8 mouse cellular contexts compared by ENCODE assay signal in the genomic region with DNA sequence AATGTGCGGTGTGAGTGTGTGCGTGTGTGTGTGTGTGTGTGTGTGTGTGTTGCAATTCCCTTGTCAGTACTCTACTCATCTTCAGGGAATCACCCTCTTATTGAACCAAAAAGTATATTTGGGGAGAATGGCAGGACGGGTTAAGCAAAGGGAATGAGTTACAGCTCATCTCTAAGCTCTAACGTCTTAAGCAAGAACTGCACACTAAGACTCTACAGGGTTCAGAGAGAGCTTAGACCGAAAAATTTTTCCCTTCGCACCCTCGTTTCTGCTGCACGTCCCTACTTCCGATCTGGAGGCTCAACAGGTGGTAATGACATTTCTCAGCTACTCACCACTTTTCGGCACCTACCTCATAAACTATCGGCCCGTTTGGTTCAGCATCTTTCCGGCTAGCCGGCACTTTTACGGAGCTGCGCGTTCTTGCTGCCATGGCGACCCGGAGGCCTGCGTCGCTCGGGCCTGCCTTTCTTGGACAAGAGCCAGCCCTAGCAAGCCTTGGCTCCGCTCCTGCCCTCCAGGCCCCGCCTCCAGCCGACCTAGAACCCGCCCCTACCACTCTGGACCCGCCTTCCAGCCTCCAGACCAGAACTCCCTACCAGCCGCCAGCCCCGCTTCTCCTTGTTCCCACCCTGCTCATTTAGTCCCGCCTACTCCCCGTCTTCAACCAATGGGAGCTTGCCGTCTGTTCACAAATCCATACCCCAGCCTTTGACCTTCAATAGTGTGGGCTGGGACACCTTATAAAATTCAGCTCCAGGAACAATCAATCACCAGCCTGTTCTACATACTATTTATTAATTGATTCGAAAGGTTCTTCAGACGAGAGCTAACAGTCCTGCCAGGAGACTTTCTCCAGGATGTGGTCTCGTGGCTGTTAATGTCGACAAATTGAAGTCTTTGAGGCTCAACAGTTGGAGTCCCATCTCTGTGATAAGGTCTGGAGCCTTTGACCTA. TPM values are rescaled to one million over a fixed set of nuclear protein-coding genes. Genes with fewer than 3 reads are reported as not detected.
DNase-seq lines count a peak whose midpoint lies in the region; ATAC-seq and TF ChIP-seq lines count a peak whose summit lies in the region.

Gene Dixdc1, minus strand, starts transcription at position 604 of the 957 bp plus-strand sequence.

- ATAC-seq in forebrain, embryonic 11.5 days (replicated peaks; ENCODE audit: low FRiP score), result peak; percentile 99
- ATAC-seq in heart, embryonic 16.5 days (replicated peaks; ENCODE audit: extremely low read depth, insufficient read depth, low FRiP score), result peak; percentile 99
- peak; percentile 97 for ATAC-seq in liver, embryonic 14.5 days (ENCODE audit: insufficient read depth)
- ATAC-seq in neural tube, embryonic 12.5 days (ENCODE audit: low FRiP score, low read depth), result peak; percentile 93
- ATAC-seq in stomach, postnatal 0 days (ENCODE audit: low FRiP score, low TSS enrichment), result peak; percentile 98

- H3K36me3 ChIP-seq in forebrain, embryonic 11.5 days (ENCODE audit: control insufficient read depth, insufficient read depth, low read length), result no peaks in the 10 kb centered on the region
- no peaks in the 10 kb centered on the region for H3K36me3 ChIP-seq in heart, embryonic 16.5 days (ENCODE audit: control insufficient read depth, insufficient read depth)
- no peaks in the 10 kb centered on the region for H3K36me3 ChIP-seq in liver, embryonic 14.5 days (replicated peaks; ENCODE audit: control insufficient read depth, insufficient read depth, low read depth)
- no peaks in the 10 kb centered on the region for H3K36me3 ChIP-seq in neural tube, embryonic 12.5 days
- no peaks in the 10 kb centered on the region for H3K36me3 ChIP-seq in stomach, postnatal 0 days (ENCODE audit: control insufficient read depth, insufficient read depth, low read length)

- H3K4me1 ChIP-seq in forebrain, embryonic 11.5 days (replicated peaks; ENCODE audit: control insufficient read depth, insufficient read depth, low read length), result 0 out of 2 replicates have a peak, but pooled peaks cover 2% of the 10 kb centered on the region
- peaks cover 18% of the 10 kb centered on the region for H3K4me1 ChIP-seq in heart, embryonic 16.5 days (ENCODE audit: control insufficient read depth, insufficient read depth, low read length)
- H3K4me1 ChIP-seq in liver, embryonic 14.5 days (replicated peaks; ENCODE audit: control insufficient read depth in 2 of 2, insufficient read depth in 2 of 2, low read length in 1 of 2), result peaks cover 4 to 5% of the 10 kb centered on the region in 2 experiments; a peak in 1 of 4 replicates
- peaks cover 11% of the 10 kb centered on the region for H3K4me1 ChIP-seq in neural tube, embryonic 12.5 days
- no peaks in the 10 kb centered on the region for H3K4me1 ChIP-seq in stomach, postnatal 0 days (replicated peaks; ENCODE audit: control insufficient read depth, insufficient read depth)

- TF ChIP-seq EP300 in liver, embryonic 14.5 days (IDR thresholded peaks at IDR 0.05; ENCODE audit: low read depth), result no peak
- TF ChIP-seq EP300 in stomach, postnatal 0 days (optimal IDR thresholded peaks at IDR 0.05), result no peak

- H3K4me3 ChIP-seq in forebrain, embryonic 11.5 days (ENCODE audit: low read depth, low read length), result peak within 1 kb of the TSS; percentile 29
- H3K4me3 ChIP-seq in heart, embryonic 16.5 days (ENCODE audit: low read length), result peak within 1 kb of the TSS; percentile 52
- peak within 1 kb of the TSS; percentile 34 to 35 for H3K4me3 ChIP-seq in liver, embryonic 14.5 days (ENCODE audit: insufficient read depth in 1 of 2, low read depth in 2 of 2, low read length in 2 of 2)
- H3K4me3 ChIP-seq in neural tube, embryonic 12.5 days, result peak within 1 kb of the TSS; percentile 27
- H3K4me3 ChIP-seq in stomach, postnatal 0 days (ENCODE audit: low read depth, low read length), result no peak within 1 kb of the TSS

- TF ChIP-seq CTCF in liver, embryonic 14.5 days (IDR thresholded peaks at IDR 0.05; ENCODE audit: low read depth), result no peak
- TF ChIP-seq CTCF in stomach, postnatal 0 days (IDR thresholded peaks at IDR 0.05; ENCODE audit: low read depth), result 0 out of 2 replicates have a peak, but pooled peaks have one; percentile 1

- peak within 1 kb of the TSS; percentile 71 for H3K4me2 ChIP-seq in forebrain, embryonic 11.5 days (ENCODE audit: low read depth, low read length, severe bottlenecking)
- peak within 1 kb of the TSS; percentile 74 for H3K4me2 ChIP-seq in heart, embryonic 16.5 days (ENCODE audit: low read depth, low read length)
- peak within 1 kb of the TSS; percentile 57 for H3K4me2 ChIP-seq in liver, embryonic 14.5 days (ENCODE audit: low read depth)
- peak within 1 kb of the TSS; percentile 61 for H3K4me2 ChIP-seq in neural tube, embryonic 12.5 days (replicated peaks)
- peak within 1 kb of the TSS; percentile 52 for H3K4me2 ChIP-seq in stomach, postnatal 0 days (replicated peaks; ENCODE audit: low read depth)

- H3K9me3 ChIP-seq in forebrain, embryonic 11.5 days (ENCODE audit: control insufficient read depth, low read length), result no peaks in the 10 kb centered on the region
- H3K9me3 ChIP-seq in heart, embryonic 16.5 days (replicated peaks; ENCODE audit: control insufficient read depth, low read length), result no peaks in the 10 kb centered on the region
- H3K9me3 ChIP-seq in liver, embryonic 14.5 days (ENCODE audit: control insufficient read depth, low read length), result no peaks in the 10 kb centered on the region
- no peaks in the 10 kb centered on the region for H3K9me3 ChIP-seq in neural tube, embryonic 12.5 days
- H3K9me3 ChIP-seq in stomach, postnatal 0 days (ENCODE audit: control insufficient read depth, low read length), result no peaks in the 10 kb centered on the region

- 15% methylated on average over 36 of the region's 36 CpGs for WGBS in forebrain, embryonic 11.5 days
- 10% methylated on average over 36 of the region's 36 CpGs for WGBS in heart, embryonic 16.5 days
- 9% methylated on average over 36 of the region's 36 CpGs for WGBS in liver, embryonic 14.5 days (ENCODE audit: insufficient replicate concordance)
- WGBS in neural tube, embryonic 12.5 days, result 16% methylated on average over 36 of the region's 36 CpGs
- 10% methylated on average over 36 of the region's 36 CpGs for WGBS in stomach, postnatal 0 days

- no peak within 1 kb of the TSS; the same call in 1 of the 2 replicates for H3K9ac ChIP-seq in forebrain, embryonic 11.5 days (ENCODE audit: low read length)
- H3K9ac ChIP-seq in heart, embryonic 16.5 days (ENCODE audit: low read length), result no peak within 1 kb of the TSS
- no peak within 1 kb of the TSS for H3K9ac ChIP-seq in liver, embryonic 14.5 days (replicated peaks)
- H3K9ac ChIP-seq in neural tube, embryonic 12.5 days, result no peak within 1 kb of the TSS
- no peak within 1 kb of the TSS for H3K9ac ChIP-seq in stomach, postnatal 0 days (ENCODE audit: low read length)

- peak; percentile 60 to 76 for DNase-seq in CD8-positive naive resting alpha-beta T cell, adult 2 months (ENCODE audit: low read depth in 2 of 2, low spot score in 2 of 2)
- DNase-seq in c-Kit-positive CD71-positive TER-119-negative erythroid progenitor cells, embryonic 14.5 days (ENCODE audit: low read depth), result peak; percentile 83
- peak; percentile 96 for DNase-seq in forebrain, embryonic 11.5 days (ENCODE audit: low spot score)
- peak; percentile 95 to 96 for DNase-seq in kidney, postnatal 36 days
- peak; percentile 69 to 76 (median 71) for DNase-seq in liver, embryonic 14.5 days (ENCODE audit: low read depth in 3 of 3, low spot score in 3 of 3)
- DNase-seq in stomach, postnatal 0 days (ENCODE audit: low spot score), result peak; percentile 98

- H3K27me3 ChIP-seq in forebrain, embryonic 11.5 days (ENCODE audit: control insufficient read depth, insufficient read depth, low read length), result no peaks in the 10 kb centered on the region; the same call in 1 of the 2 replicates
- no peaks in the 10 kb centered on the region for H3K27me3 ChIP-seq in heart, embryonic 16.5 days (ENCODE audit: control insufficient read depth, insufficient read depth, low read length)
- H3K27me3 ChIP-seq in liver, embryonic 14.5 days (ENCODE audit: control insufficient read depth, insufficient read depth, low read length), result no peaks in the 10 kb centered on the region
- H3K27me3 ChIP-seq in neural tube, embryonic 12.5 days (replicated peaks), result no peaks in the 10 kb centered on the region
- H3K27me3 ChIP-seq in stomach, postnatal 0 days (ENCODE audit: control insufficient read depth, insufficient read depth, low read length), result no peaks in the 10 kb centered on the region

- H3K27ac ChIP-seq in forebrain, embryonic 11.5 days (ENCODE audit: low read depth, low read length), result no peak within 1 kb of the TSS
- peak within 1 kb of the TSS; percentile 78 for H3K27ac ChIP-seq in heart, embryonic 16.5 days (ENCODE audit: low read length)
- H3K27ac ChIP-seq in liver, embryonic 14.5 days, result no peak within 1 kb of the TSS
- H3K27ac ChIP-seq in neural tube, embryonic 12.5 days, result no peak within 1 kb of the TSS
- H3K27ac ChIP-seq in stomach, postnatal 0 days (replicated peaks), result no peak within 1 kb of the TSS

RNA-seq across cellular contexts. Expression of gene Dixdc1, which starts in this region (rescaled TPM):
- polyA plus RNA-seq in forebrain, embryonic 11.5 days (2014; fragmentation: Nextera tagmentation; extraction: Ambion mirVana), result 18.1 and 19.5 TPM in 2 replicates
- 8.6 and 10.3 TPM in 2 replicates for polyA plus RNA-seq in heart, embryonic 16.5 days (2015; fragmentation: Nextera tagmentation; extraction: Ambion mirVana)
- 0.56 and 0.57 TPM in 2 replicates for polyA plus RNA-seq in liver, embryonic 14.5 days (2012; rRNA removed)
- polyA plus RNA-seq in liver, embryonic 14.5 days (2014; fragmentation: Nextera tagmentation; extraction: Ambion mirVana), result 0.84 and 1.2 TPM in 2 replicates
- polyA plus RNA-seq in neural tube, embryonic 12.5 days (2016; fragmentation: Nextera tagmentation; extraction: Ambion mirVana), result 29.2 and 29.9 TPM in 2 replicates
- polyA plus RNA-seq in stomach, postnatal 0 days (2015; fragmentation: Nextera tagmentation; extraction: Ambion mirVana), result 6.6 and 6.9 TPM in 2 replicates
